Mouse (Mus musculus) embryonic facial prominence, embryonic 14.5 days (tissue): ENCODE results near the gene Gramd1a. TPM values are rescaled to one million over a fixed set of nuclear protein-coding genes. Genes with fewer than 3 reads are reported as not detected.

ENCODE experiments used
- ATAC-seq: fragments of 200-750 bp; cut with Nextera tagmentation; 2 replicates; pipeline ENCODE4 v1.8.0; 2017; ENCODE audit warnings: low read depth, moderate number of reproducible peaks, moderate TSS enrichment
- DNase-seq: peaks from one replicate; pipeline ENCODE4 v3.0.0-alpha.2; 2015; ENCODE audit warnings: low spot score
- H3K27ac ChIP-seq: fragments of 300-500 bp; sonication (generic); replicated peaks from 2 replicates; pipeline ENCODE4 v1.5.1; 2014; ENCODE audit warnings: low read depth, mild to moderate bottlenecking, low read length, moderate library complexity
- H3K27me3 ChIP-seq: fragments of 300-500 bp; sonication (generic); replicated peaks from 2 replicates; pipeline ENCODE4 v1.6.1; 2014; ENCODE audit warnings: low read length; ENCODE audit not compliant: control insufficient read depth, insufficient read depth
- H3K36me3 ChIP-seq: fragments of 300-500 bp; sonication (generic); 2 replicates; pipeline ENCODE4 v1.6.1; 2014; ENCODE audit warnings: low read length, mixed read lengths; ENCODE audit not compliant: control insufficient read depth, insufficient read depth
- H3K4me1 ChIP-seq: fragments of 300-500 bp; sonication (generic); 2 replicates; pipeline ENCODE4 v1.6.1; 2014; ENCODE audit warnings: antibody characterized with exemption, low read length; ENCODE audit not compliant: control insufficient read depth, insufficient read depth
- H3K4me2 ChIP-seq: fragments of 300-500 bp; sonication (generic); 2 replicates; pipeline ENCODE4 v1.6.1; 2014; ENCODE audit warnings: low read depth, mild to moderate bottlenecking, low read length, moderate library complexity, mixed read lengths
- H3K4me3 ChIP-seq: fragments of 300-500 bp; sonication (generic); 2 replicates; pipeline ENCODE4 v1.5.1; 2014; ENCODE audit warnings: low read depth, mild to moderate bottlenecking, low read length
- H3K9ac ChIP-seq: fragments of 300-500 bp; sonication (generic); 2 replicates; pipeline ENCODE4 v1.6.1; 2014; ENCODE audit warnings: low read depth, mild to moderate bottlenecking, low read length, moderate library complexity, mixed read lengths
- H3K9me3 ChIP-seq: fragments of 300-500 bp; sonication (generic); 2 replicates; pipeline ENCODE4 v1.6.1; 2016; ENCODE audit warnings: low read length; ENCODE audit not compliant: control insufficient read depth
- WGBS: fragments of 180-500 bp; shearing (Covaris S2); extraction: QIAGEN DNeasy Blood & Tissue Kit; methylation state at CpG from one replicate; pipeline ENCODE4 v1.1.7; 2014; 5-methylcytosine and 5-hydroxymethylcytosine counted together
- polyA plus RNA-seq: library from polyadenylated mRNA; unstranded; fragments of >200 nt; fragmentation: Nextera tagmentation; extraction: Ambion mirVana; gene quantifications from 2 replicates; pipeline ENCODE4 v1.2.1, GENCODE M21; 2014

The Gramd1a gene
- polyA plus RNA-seq, 1 experiment from 2014 or later, result 65.4 TPM

DNA sequence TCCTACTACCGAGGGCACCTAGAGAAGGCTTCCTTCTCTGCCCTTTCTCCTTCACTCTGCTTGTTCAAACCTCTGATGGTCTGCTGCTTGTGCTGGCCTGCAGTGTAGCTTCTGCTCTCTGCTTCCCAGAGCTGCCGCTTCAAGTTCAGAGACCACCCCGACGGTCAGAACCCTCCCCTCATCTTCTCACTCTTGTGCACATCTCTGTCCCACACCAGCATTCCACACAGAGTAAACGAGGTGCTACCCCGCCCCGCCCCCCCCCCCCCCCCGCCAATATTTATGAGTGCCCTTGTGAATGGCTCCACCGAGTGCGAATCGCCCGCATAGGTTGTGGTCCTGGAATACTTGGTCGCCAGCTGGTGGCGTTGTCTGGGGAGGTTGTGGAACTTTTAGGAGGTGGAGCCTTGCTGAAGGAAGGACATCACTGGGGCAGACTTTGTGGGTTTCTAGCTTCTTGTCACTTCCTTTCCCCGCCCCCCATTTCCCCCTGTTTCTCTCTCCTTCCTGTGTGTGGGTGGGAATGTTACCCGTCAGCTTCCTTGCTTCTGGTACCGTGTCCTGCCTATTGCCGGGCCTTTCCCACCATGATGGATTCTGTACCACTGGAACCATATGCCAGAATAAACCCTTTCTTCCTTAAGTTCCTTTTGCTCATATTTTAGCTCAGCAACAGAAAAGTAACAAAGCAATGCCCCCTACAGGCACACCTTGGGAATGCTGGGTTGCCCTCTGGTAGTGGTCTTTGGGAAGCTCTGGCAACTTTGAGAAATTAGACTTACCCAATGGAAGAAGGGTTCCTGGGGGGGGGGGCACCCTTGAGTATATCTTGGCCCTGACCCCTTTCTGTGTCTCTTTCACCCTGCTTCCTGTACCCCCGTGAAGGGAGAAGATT, 585 bp upstream of the Gramd1a start:
- DNase-seq (no peak), ATAC-seq (no peak)
- Histone ChIP-seq H3K27me3 (no peaks in the 10 kb centered on the region), H3K9ac (no peak overlapping the region), H3K4me3 (no peak overlapping the region), H3K4me1 (0 out of 2 replicates have a peak, but pooled peaks cover 6% of the 10 kb centered on the region), H3K27ac (no peak overlapping the region), H3K36me3 (no peaks in the 10 kb centered on the region), H3K9me3 (no peaks in the 10 kb centered on the region), H3K4me2 (no peak overlapping the region)
- WGBS, result 43% methylated on average over 17 of the region's 19 CpGs

DNA sequence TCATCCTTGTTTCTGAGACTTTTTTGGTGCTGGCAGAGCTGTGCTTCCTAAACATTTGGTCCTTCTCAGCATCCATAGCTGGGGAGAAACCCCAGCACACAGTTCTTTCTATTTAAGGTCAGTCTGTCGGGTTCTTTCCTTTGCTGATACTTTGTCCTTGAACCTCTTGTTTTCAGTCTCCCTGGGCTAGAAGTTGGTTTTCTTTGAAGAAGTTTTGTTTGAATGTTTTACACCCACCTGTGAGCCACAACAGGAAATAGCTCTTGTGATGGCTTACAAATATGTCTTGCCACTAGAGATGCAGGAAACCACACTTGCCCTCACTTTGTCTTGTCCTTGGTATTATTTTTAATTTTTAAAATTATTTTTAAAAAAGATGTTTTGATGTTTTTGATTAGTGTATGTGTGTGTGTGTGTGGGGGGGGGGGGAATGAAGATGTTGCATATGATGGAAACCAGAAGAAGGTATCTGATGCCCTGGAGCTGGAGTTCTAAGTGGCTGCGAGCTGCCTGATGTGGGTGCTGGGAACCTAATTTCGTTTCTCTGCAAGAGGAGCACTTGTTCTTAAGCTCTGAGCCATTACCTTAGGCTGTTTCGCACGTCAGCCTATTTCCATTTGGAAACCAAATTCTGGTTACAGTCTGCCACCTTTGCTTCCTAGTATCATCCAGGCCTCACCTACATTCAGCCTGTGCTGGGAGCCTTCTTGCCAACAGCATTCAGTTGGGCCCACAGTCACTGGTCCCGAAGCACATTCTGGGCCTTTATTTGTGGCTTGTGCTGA, 2.0 kb downstream of the Gramd1a start:
- H3K9ac ChIP-seq, result no peak overlapping the region
- no peak for DNase-seq
- no peak overlapping the region for H3K27ac ChIP-seq
- ATAC-seq, result no peak
- H3K4me3 ChIP-seq, result no peak overlapping the region
- H3K27me3 ChIP-seq, result no peaks in the 10 kb centered on the region
- WGBS, result 86% methylated on average over 6 of the region's 6 CpGs
- no peak overlapping the region for H3K4me2 ChIP-seq
- peaks cover 18% of the 10 kb centered on the region; the same call in 1 of the 2 replicates for H3K4me1 ChIP-seq
- H3K9me3 ChIP-seq, result no peaks in the 10 kb centered on the region
- no peaks in the 10 kb centered on the region for H3K36me3 ChIP-seq

DNA sequence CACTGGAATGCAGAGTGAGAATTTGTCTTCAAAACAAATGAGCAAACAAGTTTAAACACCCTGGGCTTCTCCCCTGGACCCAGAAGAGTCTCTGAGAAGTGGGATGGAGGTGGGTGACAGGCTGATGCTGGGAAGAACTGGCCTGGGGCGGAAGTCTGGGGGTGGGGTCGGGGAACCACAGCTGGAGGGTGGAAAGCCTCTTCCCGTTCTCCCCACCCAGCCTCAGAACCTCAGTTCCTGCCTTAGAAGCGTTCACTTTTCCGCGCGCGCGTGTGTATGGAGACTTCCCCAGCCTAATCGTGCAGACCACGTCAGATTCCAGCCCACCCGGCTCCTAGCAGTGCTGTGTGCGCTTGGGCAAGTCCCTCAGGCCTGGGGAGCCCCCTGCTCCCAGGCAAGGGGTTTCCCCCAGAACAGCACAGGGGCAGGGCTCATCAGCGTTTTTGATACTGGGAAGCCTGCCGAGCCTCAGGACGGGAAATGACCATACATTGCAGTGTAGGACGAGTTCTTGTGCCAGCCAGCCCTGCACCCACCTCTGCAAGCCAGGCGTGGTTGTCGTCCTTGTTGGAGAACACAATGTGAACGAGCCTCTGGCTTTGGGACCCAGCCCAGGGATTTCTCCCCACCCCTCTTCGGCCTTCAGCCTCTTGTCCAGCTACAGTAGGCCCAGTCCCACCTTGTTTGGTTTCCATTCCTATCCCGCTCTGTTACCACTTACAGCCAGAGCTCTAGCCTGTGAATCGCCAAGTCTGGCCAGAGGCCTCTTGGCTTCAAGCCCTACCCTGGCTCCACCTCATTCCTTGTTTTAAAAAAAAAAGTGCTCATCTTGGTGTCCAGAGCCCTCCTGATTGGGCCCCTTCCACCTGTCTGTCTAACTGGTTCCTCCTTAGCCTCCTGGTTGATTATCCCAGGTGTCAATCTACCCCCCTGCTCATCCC, 4.1 kb downstream of the Gramd1a start:
- DNase-seq (peak; percentile 78), ATAC-seq (peak; percentile 56)
- Histone ChIP-seq H3K4me3 (peak overlapping the region; percentile 72), H3K9me3 (no peaks in the 10 kb centered on the region), H3K4me2 (peak overlapping the region; percentile 72), H3K4me1 (peaks cover 18% of the 10 kb centered on the region; the same call in 1 of the 2 replicates), H3K36me3 (peaks cover 4% of the 10 kb centered on the region; the same call in 1 of the 2 replicates), H3K9ac (peak overlapping the region; percentile 81), H3K27ac (peak overlapping the region; percentile 94), H3K27me3 (no peaks in the 10 kb centered on the region)
- 16% methylated on average over 19 of the region's 23 CpGs for WGBS

DNA sequence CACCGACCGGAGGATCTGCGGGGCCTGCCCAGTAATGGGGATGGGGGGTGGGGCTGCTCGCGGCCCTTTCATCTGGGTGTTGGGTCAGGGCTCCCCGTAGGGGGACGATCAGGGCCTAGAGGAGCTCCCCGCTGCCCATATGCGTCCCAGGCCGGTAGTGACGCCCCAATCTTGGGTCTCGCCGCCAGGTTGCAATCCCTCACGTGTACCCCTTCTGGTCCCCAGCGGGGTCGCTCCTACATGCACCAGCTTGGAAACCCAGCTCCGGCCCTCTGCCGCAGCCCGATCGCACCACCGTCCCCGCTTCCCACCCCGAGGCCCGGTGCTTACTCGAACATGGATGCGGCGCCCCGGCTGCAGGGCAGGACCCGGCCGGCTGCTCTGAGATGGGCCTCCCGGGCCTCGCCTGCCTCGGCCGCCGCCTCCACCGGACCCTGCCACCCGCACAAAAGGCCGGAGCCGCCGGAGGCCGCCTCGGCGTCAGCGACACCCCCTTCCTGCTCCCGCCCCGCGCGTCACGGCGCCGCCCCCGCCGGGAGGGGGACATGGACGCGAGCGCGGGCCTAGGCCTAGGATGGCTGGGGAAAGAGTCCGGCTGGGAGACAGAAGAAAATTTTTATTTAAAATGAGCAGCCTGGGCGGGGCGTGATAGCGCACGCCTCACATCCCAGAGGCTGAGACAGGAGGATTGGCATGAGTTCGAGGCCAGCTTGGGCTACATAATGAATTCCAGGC, 5.0 kb downstream of the Gramd1a start:
- peaks cover 18% of the 10 kb centered on the region; the same call in 1 of the 2 replicates for H3K4me1 ChIP-seq
- peak overlapping the region; percentile 72 for H3K4me2 ChIP-seq
- H3K36me3 ChIP-seq, result peaks cover 11% of the 10 kb centered on the region; the same call in 1 of the 2 replicates
- no peaks in the 10 kb centered on the region for H3K9me3 ChIP-seq
- H3K4me3 ChIP-seq, result peak overlapping the region; percentile 72
- WGBS, result under 1% methylated on average over 35 of the region's 63 CpGs
- H3K9ac ChIP-seq, result peak overlapping the region; percentile 81
- no peaks in the 10 kb centered on the region for H3K27me3 ChIP-seq
- DNase-seq (peak; percentile 94), ATAC-seq (peak; percentile 91)
- peak overlapping the region; percentile 94 for H3K27ac ChIP-seq

DNA sequence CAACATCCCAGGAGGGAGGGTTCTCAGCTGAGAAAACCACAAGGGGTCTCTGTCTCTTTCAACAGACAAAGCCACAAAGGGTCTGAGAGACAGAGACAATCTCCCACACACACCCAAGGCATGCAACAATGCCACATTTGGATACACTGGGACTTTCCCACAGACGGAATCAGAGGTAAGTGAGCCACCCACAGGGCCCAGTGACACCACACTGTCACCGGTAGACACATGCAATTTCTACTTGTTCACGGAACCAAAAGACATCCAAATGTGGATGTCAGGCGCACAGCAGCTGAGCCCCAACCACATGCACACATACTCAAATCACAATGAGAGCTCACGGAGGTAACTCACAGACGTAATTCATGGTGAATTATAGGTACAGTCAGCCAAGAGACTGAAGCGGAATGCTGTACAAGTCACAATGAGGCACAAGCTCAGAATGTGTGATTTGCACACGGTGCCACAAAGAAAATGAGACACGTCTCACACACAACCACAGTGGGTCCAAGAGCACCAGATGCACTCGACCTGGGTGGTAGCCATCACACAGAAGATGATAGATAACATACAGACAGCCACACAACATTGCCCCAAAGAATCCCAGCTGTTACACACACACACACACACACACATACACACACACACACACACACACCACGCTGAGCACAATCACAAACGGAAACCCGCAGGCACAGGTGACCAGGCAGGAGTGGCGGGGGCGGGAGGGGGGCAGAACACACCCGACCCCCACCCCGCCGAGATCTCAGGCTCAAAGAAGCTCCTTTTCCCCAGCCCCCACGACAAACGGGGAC, 5.7 kb downstream of the Gramd1a start:
- Histone ChIP-seq H3K27ac (peak overlapping the region; percentile 94), H3K4me1 (peaks cover 18% of the 10 kb centered on the region; the same call in 1 of the 2 replicates), H3K4me3 (peak overlapping the region; percentile 72), H3K9me3 (no peaks in the 10 kb centered on the region), H3K36me3 (peaks cover 16% of the 10 kb centered on the region; the same call in 1 of the 2 replicates), H3K9ac (peak overlapping the region; percentile 81), H3K27me3 (no peaks in the 10 kb centered on the region), H3K4me2 (peak overlapping the region; percentile 72)
- 2% methylated on average over 13 of the region's 20 CpGs for WGBS
- peak; percentile 41 for DNase-seq
- no peak for ATAC-seq

DNA sequence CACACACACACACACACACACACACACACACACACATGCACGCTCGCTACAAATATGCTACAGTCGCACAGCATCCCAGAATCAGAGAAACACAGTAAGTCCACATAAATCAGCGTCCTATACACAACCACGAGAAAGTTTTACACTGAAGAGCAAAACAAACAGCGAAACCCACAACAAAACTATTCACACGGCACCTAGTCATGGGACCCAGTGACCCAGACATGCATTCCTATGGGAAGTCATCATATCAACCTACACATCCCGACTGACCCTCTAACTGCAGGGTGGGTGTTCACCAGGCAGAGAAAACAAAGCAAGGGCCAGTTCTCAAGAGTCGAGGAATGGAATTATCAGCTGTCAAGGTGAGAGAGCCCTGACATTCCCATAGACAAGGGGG, 6.4 kb downstream of the Gramd1a start:
- Histone ChIP-seq H3K4me1 (peaks cover 18% of the 10 kb centered on the region; the same call in 1 of the 2 replicates), H3K9ac (peak overlapping the region; percentile 81)
- DNase-seq, result no peak

DNA sequence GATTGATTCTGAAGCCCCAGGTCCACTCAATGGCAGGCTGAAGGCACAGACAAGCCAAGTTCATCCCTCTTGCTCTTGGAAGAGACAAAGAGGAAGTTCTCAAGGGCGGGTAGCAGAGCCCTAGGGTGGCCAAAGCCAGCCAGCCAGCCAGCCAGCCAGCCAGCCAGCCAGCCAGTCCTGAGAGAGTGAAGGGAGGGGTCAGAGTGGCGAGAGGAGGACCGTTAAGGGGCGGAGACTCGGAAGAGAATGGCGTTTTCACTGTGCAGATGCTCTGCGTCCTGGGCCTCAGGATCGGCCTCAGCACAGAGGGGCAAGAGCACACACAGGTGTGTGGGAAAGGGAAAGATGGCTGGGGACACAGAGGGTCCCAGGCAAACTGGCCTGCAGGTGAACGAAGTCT, 6.9 kb downstream of the Gramd1a start:
- H3K4me3 ChIP-seq, result peak overlapping the region; percentile 72
- peak; percentile 25; the same call in 1 of the 2 replicates for ATAC-seq
- peak overlapping the region; percentile 81 for H3K9ac ChIP-seq
- DNase-seq, result peak; percentile 59
- WGBS, result 5% methylated on average over 9 of the region's 9 CpGs
- H3K36me3 ChIP-seq, result peaks cover 16% of the 10 kb centered on the region; the same call in 1 of the 2 replicates
- H3K9me3 ChIP-seq, result no peaks in the 10 kb centered on the region
- no peaks in the 10 kb centered on the region for H3K27me3 ChIP-seq
- H3K27ac ChIP-seq, result peak overlapping the region; percentile 94
- H3K4me2 ChIP-seq, result peak overlapping the region; percentile 72
- H3K4me1 ChIP-seq, result peaks cover 18% of the 10 kb centered on the region; the same call in 1 of the 2 replicates

More for the DNA sequence above, 6.4 kb downstream of the Gramd1a start:
- WGBS, result 32% methylated on average over 9 of the region's 9 CpGs
- no peaks in the 10 kb centered on the region for H3K9me3 ChIP-seq
- H3K4me2 ChIP-seq, result peak overlapping the region; percentile 72
- H3K4me3 ChIP-seq, result peak overlapping the region; percentile 72
- peaks cover 16% of the 10 kb centered on the region; the same call in 1 of the 2 replicates for H3K36me3 ChIP-seq
- H3K27ac ChIP-seq, result peak overlapping the region; percentile 94
- ATAC-seq, result no peak
- H3K27me3 ChIP-seq, result no peaks in the 10 kb centered on the region
